Mouse (Mus musculus) urinary bladder, adult 2 months (tissue): Measurements from ENCODE around the gene Rtn4. TPM values are rescaled to one million over a fixed set of nuclear protein-coding genes. Genes with fewer than 3 reads are reported as not detected.
"Not testable (repeated sequence)": the region's sequence is repeated elsewhere in the genome, so short reads cannot be mapped to it uniquely, and the experiment has no call there.

Experiments
- DNase-seq: peaks from one replicate; pipeline ENCODE4 v3.0.0; 2022; ENCODE audit warnings: low spot score
- polyA plus RNA-seq: library from polyadenylated mRNA; depleted of rRNA; stranded (reverse); fragments of >200 nt; gene quantifications from 2 replicates; pipeline ENCODE4 v1.2.3, GENCODE M21; 2012

Gene Rtn4
- polyA plus RNA-seq, 1 experiment = 342 TPM

DNA sequence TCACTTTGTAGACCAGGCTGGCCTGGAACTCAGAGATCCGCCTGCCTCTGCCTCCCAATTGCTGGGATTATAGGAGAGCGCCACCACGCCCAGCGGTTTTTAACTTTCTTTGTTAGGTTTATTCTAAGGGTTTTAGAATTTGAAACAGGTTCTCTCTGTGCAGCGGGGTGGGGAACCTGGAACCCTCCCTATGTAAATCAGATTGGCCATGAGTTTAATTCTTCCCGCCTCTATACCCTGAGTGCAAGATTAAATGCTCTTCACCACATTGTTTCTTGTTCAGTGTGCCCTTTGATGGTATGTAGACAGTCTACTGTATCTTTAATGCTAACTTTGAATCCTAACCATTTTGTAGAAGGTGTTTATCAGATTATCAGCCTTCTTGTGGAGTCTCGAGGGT, 21.4 kb downstream of the Rtn4 start:
- no peak for DNase-seq

DNA sequence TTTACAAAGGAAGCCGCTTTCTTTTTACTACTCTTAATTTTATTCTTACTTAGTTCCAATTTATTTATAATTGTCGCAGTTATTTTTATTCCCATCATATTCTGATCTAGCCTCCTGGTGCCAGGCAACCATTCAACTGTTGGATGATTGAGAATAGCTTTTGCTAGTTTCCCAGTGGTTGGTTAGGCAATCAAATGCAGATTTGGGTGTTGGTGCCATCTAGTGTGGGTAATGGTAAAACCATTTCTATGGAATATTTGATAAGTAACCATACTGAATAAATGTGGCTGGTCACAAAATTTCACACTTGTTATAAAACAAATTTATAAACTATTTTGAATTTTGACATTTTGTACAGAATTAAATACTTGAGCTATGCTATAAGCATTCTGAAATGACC, 22.0 kb downstream of the Rtn4 start:
- no peak for DNase-seq

DNA sequence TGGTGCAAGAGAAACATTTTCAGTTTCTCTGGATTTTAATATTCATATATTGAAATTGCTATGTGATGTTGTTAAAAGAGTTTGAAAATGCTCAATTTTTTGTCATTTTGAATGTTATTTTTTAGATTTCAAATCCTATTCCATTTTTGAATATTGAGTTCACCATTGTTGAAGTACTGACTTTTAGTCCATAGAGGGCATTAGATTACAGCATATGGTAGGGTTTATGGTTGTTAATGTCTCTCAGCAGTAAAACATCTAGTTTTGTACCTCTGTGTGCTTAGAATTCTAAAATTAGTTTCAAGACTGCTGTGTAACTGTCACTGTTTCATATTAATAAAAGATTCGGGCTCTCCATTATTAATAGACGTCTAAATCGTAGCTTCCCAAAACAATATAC, 22.8 kb downstream of the Rtn4 start:
- no peak for DNase-seq

DNA sequence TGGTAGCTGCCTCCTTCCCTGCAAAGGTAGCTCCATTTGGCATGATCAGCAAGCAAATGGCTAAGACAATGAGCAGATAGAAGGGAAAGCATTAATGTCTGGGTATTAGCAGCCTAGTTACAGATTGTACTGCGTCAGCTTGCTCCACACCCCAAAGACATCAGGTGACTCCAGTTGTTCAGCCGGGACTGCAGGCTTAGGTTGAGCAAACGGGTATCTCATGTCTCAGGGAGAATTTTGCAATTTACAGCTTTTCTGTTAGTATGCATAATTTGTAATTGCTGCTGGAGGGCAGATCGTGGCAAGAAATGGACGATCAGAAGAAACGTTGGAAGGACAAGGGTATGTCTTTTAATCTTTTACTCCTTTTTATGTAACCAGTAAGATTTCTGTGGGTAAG, 25.8 kb downstream of the Rtn4 start:
- DNase-seq = no peak

DNA sequence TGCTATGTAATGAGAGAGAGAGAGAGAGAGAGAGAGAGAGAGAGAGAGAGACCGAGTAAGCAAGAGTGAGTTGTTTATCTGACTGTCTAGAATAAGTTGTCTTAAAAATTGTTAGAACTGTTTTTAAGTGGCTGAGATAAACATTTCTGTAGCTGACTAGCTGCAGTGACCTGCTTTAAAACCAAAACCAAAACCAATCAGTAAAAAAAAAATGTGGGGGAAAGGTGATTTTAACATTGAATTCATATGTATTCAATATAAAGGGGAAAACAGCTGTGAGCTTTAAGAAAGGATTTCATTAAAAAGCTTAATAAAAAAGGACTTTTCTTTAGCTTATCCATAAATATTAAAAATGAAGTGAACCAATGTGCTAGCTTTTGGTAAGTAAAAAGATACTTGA, 26.9 kb downstream of the Rtn4 start:
- no peak for DNase-seq

DNA sequence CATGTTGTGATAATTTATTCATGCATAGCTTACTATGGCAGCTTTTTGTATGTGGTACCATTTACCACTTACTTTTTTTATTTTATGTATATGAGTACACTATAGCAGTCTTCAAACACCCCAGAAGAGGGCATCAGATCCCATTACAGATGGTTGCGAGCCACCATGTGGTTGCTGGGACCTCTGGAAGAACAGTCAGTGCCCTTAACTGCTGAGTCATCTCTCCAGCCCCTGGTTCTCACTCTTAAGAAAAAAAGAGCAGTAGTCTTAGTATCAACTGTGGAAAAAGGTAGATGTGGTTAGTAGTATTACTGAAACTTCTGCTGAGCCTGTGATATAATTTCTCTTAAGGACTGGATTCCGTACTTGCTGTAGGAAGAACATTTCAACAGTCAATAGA, 31.5 kb downstream of the Rtn4 start:
- no peak for DNase-seq

DNA sequence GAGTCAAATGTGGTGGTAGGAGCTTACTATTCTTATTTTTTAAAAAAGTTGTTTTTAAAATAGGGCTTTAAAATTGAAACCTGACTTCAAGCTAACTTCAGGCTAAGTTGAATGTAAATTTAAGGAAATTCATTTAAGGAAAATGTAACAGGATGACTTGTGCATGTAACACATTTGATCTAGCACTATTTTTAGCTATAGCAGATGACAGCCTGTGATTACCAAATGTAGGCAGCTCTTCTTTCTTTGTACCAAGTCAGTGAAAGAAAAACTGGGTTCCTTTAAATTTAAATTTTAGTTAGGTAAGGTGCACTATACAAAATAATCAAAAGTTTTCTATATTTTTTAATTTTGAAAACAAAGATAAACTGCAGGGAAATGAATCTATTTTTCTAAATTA, 32.4 kb downstream of the Rtn4 start:
- DNase-seq = no peak

DNA sequence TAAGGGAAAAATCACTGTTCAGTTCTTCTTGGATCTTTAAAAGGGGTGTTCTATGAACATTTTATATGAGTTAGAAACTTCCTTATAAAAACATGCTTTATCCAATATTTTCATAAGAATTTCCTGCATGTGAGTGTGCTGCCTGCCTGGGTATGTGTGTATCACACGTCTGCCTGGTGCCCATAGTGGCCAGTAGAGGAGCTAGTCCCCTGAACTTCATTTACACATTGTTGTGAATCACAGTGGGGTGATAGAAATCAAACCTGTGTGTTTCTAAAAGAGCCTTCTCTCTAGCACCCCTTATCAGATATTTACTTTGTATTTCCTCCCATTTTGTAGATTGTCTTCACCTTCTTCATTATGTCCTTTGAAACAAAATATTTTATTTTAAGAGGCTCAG, 32.9 kb downstream of the Rtn4 start:
- DNase-seq = no peak

DNA sequence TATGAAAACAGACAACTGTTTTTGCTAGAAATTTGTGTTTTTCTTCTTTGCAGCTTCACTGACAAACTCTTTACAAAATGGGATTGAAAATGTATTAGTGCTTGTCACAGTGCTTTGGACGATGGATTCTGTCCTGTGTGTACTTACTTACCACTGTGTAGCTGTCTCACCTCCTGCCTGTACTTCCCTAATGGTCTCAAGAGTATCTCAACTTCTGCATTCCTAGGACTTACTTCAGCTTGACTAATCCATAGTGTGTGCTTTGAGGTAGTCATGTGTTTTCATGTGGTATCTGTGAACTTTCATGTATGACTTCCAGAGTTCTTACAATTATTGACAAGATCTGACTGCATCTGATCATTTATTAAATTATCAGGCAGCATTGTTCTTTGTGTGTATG, 35.2 kb downstream of the Rtn4 start:
- no peak for DNase-seq

DNA sequence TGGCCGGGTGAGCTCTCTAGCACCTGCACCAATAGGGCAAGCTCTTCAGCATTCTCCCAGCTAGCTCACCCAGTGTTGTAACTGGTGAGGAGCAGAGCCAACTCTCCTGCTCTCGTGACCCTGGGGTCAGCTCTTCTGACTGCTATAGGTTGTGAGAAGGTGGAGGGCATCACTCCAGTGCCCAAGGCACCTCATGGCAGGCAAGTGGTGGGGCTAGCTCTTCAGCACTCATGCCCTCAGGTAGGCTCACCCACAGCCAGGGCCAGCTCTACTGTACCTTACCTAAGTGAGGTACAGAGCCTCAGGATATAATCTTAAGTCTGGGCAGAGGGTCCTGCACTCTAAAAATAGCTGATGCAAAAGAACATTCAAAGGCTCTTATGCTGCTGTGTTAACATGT, 47.0 kb downstream of the Rtn4 start:
- DNase-seq = no peak

DNA sequence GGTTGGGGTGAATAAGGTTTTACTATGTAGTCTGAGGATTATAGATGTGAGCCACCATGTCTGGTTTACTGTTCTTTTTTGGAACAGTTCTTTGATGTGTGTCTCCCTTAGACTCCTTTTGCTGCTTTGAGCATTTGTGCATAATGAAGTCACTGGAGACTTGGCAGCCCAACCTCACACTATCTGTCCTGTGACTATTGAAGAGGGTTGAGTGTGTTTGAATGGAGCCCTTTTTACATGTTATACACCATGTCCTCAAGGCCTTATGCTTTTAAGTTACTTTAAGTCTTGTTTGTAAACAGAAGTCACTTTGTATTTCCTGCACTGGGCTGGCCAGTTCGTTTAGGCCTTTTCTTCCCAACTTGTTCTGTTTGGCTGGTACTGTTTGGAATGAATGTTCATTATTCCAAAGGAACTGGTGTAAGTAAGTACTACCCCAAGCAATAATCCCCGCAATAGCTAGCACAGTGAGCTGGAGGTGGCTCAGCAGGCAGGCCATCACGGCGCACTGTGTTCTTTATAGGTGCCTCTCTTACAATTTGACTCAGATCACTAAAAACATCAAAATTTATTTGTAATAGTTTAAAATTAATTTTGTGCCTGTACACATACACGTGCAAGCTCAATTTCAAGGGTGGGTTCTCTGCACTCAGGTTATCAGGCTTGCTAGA, 52.1 kb downstream of the Rtn4 start:
- DNase-seq = no peak

DNA sequence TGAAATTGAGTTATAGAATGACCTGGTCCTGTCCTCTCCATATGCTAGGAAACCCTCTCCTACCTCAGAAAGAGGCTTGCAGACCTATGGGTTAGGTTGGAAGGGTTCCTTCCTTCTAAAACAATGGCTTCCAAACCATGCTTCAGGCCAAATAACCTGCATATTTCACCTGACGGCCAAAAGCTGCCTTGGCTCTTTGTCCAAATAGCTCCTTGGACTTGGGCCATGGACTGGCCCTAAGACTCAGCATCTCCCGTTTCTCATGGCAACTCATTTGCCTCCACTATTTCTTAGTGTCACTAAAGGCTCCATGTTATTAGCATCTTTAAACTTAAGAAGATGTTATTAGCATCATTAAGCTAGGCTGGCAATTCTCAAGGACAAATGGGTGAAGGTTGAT, 52.8 kb downstream of the Rtn4 start:
- DNase-seq = no peak

DNA sequence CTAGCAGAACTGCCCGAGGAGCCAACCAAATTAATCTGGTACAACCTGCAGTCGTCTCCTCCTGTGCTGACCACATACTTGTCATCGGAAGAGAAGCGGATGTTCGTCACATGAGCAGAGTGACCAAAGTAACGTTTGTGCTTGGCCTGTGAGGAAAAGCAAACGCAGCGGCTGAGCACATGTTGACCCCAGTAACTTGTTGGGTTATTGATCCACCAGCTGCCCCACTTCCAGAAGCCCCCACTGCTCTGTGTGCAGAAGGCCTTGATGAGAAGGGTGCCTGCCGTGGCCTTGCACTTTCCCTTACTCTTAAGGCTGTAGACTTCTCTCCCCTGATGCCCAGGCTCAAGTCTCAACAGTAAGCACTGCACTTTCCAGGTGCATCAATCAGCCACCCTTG, 53.5 kb downstream of the Rtn4 start:
- DNase-seq = no peak

DNA sequence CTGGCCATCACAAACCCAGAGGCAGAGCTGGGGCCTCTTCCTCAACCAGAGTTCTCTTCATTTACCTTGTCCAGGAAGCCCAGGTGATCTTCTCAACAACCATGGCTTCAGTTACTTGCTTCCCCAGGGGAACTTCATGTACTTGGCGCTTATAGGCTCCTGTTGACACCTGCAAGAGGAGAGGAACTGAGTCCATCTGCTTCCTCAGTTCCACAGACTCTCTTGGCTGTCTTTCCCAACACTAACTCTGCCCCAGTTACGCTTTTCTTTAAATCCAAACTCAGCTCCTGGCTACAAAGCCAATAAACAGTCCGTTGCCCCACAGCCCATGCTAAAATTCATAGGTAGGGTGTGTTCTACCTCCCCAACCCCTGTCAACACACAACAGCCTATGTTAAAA, 54.6 kb downstream of the Rtn4 start:
- DNase-seq = no peak

DNA sequence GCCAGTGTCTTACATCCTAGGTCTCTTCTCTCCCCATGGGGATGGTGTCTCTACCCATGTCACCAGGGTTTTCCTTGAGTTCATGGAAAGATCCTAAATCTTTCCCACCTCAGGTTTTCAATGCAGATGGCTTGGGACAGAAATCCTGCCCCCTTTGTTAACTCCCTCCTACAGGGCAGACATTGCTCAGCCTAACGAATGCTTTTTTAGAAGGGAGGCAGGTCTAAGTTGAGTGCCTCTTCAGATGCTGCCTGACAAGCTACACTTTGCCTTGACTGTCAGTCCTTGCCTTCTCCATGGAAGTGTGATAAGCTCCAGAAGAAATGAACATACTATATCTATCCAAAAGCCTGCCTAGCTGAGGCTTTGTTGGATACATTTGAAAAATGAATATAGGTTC, 55.1 kb downstream of the Rtn4 start:
- DNase-seq = no peak

DNA sequence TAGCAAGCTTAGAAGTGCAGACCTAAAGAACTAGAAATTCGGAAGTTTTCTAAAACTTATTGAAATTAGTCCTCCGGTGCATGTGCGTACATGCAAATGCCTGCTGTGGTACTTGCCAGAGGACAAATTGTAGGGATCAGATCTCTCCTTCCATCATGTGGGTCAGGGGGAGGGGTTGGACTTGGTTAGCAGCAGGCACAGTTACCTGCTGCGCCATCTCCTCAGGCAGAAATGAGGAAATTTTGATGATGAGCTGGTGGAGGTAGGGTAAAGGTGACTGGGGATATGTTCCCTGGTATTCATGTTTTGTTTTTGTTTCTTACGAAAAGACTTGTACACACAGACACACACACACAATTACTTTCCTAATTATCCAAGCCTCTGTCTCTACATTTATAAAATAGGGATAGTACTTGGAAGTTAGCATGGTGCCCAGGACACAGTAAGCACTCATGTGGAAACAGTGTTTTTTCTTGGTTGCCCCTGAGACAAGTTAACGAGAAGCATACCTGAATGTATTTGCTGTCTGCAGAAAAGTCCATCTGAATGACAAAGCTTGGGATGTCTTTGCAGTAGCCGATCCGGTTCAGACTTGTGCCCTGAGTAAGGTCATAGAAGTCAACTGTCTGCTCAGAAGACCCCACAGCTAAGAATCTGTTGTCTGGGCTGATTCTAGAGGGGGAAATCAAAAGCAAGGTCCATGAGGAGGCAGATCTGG, 56.2 kb downstream of the Rtn4 start:
- no peak for DNase-seq

DNA sequence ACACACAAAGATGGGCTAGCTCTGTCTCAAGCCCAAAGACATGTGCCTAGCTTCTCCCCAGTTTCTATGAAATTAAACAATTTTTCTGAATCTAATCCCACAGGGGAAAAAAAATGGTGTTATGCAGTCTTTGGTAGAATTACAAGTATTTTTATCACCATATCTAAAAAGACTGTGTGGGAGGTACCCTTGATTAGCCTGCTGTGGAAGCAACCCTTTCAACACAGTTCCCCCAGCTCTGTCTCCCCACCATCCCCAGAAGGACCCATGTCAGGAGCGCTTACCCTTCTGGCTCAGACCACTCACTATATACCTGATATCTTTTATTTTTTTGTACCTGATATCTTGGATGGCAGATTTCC, 56.7 kb downstream of the Rtn4 start:
- DNase-seq = no peak

DNA sequence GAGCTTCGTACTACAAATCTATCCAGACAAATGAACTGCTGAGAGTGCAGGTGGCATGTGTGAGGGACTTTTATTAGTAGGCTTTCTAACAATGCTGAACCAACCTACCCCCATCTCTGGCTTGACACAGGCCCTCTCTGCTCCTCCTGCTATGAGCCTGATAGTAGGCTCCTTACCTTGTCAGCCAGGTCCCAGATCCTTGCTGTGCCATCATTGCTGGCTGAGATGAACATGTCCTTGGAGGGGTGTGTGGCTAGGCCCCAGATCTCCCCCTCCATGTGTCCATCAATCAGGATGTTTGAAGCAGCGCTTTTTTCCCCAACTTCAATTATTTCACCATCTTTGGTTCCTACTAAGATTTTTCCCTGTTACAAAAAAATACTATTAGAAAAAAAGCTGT, 58.3 kb downstream of the Rtn4 start:
- no peak for DNase-seq

DNA sequence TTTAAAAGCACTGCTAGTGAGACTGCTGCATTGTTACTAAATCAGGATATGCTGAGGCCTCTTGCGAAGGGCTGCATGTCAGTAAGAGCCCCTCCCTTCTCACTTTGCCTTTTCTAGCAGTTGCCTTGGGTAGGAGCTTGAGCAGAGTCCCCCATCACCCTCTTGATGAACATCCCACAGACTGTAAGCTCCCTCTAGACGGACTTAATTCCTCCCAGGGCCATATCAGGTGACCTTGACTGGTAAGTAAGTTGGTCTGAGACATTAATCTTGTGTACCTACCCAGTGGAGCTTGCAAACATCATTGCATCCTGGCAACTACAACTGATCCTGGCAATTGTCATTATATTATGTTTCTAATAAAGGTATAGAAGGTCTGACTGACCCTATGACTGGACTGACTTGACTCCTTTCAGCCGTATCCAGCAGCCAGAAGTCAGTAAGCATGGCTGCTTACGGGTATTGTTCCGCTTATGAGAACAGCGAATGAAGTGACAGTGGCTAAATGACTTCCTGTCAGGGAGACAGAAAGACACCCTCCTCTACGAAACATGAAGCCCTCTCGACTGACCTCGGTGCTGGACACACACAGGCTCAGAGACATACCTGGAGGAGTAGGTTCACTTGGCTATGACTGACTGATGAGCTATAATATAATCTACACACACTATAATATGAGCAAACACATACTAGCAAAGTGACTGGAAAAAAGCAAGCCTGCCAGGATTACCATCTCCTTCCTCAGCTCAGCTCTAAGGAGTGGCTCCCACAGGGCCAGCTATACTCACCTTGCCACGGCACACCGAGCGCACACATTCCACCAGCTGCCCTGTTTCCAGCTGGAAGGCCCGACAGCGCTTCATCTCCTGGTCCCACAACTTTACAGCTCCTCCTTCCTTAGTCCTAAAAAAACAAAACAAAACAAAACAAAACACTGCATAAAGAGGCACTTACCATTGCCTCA, 59.2 kb downstream of the Rtn4 start:
- no peak for DNase-seq

DNA sequence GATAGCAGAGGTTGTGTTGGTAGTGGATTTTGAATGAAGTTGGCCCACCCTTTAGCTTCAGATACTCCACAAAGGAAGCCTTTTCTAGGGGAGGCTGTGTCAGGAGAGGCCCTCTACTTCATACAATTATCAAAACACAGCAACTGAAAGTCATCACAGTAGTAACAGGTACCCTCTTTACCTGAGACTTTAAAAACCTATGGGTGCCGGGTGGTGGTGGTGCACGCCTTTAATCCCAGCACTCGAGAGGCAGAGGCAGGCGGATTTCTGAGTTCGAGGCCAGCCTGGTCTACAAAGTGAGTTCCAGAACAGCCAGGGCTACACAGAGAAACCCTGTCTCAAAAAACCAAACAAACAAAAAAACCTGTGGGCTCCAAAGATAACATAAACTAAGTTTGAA, 63.3 kb downstream of the Rtn4 start:
- not testable (repeated sequence) for DNase-seq

DNA sequence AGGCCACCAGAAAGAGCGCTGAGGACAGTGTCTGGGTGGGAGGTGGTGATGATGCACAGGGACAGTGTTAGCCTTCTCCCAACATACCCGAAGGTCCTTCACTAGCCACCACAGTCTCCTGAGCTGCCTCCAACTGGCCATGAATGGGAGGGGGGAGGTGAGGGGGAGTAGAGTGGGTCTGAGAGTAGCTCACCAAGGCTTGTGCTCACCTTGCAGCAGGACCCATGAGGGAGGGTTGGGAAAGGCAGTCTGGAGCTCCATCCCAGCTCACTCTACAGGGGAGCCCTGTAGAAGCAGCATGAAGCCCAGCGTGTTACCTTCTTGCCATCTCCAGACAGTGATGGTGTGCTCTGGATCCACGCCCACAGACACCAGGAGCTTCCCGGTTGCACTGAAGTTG, 65.9 kb downstream of the Rtn4 start:
- no peak for DNase-seq

DNA sequence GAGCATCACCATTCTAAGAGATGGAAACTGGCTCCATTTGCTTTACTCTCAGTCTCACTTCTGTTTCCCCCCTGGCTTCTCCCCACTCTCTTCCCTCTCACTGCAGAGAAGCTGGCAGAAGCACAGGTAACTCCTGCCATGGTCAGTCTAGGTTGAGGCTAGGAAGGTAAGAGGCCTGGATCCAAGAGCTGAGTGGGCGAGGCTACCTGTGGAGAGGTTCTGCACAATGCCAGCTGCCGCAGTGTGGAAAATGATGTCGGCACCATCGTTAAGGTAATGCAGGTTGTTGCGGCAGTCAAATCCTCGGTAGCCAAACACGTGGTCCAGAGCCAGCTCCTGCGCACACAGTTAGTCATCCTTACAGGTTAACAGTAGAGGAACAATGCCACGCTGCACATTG, 68.6 kb downstream of the Rtn4 start:
- no peak for DNase-seq

DNA sequence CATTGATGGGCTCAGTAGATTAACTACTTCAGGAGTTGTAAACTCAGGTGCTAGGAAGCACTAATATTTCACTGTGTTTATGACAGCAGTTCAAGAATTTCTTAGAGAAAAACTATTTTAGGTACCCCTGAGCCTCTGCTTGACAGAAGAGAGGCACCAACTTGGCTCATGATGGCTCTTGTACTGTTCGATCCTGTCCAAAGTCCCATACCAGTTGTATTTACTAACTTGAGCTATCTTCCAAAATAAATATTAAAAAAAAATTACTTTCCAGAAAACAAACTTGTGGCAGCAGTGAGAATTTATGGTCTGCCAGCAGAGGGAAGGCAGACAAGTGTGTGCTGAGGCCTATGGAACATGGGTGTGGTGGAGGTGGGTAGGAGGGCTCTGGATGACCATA, 70.0 kb downstream of the Rtn4 start:
- DNase-seq = no peak
